Mouse (Mus musculus): ENCODE measurements around the gene Atp11c.

Atp11c gene

GRCm38 (mm10) chrX:60381711-60382110 lies 210.8 kb downstream of the Atp11c start:
- no peak for DNase-seq

GRCm38 (mm10) chrX:60380386-60380785 lies 212.1 kb downstream of the Atp11c start:
- DNase-seq: no peak

GRCm38 (mm10) chrX:60348741-60349140 lies 243.8 kb downstream of the Atp11c start:
- DNase-seq: no peak

DNA sequence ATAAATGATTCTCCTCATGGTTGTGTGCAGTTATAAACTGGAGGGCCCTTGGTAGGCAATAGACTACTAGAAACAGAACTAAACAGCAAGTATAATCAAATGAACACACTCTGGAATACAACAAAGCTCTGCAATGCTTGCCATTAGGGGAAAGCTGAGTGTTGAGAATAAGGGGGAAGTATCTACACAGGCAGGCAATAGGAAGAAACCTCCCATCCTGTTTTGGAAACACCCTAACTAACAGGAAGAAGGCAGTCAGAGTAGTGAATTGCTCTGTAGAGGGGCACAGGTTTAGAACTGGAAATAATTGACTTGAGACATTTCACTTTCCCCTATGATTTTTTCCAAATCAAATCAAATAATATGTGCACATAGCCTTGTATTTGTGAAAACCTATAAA lies 247.1 kb downstream of the Atp11c start:
- DNase-seq: no peak

- no peak for DNase-seq
Measured at GRCm38 (mm10) chrX:60344991-60345390, 247.5 kb downstream of the Atp11c start.

DNA sequence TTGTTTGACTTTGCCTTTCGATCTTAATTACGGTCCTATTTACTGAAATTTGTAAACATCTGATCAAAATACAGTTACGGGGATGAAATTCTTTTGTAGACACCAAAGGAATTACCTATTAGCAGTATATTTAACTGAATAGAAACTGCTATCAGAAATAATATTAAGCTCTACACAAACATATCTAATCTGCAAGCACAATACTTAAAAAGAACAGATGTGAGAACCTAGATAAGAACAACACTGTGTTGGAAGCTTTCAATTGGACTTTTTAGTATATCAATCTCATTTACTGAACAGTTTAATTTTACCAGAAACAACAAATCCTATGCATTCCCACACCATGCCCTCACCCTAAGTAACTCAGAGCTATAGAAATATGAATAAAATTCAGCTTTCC lies 262.8 kb downstream of the Atp11c start:
- no peak for DNase-seq

DNA sequence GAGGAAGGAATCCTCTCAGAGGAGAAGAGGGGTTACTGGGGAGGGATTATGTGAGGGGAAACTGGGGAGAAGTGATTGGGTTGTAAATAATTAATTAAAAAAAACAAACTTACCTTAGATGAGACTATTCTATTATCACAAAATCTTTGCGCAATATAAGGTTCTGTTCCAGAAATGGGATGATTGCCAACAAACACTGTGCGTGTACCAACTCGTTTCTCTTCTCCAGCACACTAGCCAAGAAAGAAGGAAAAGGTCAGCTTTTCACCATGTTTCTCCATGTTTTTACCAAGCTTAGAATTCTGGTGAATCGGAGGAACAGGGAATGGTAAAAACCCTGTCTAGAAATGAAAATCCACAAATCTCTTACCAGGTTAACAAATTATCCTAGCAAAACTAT lies 271.2 kb downstream of the Atp11c start:
- no peak for DNase-seq

GRCm38 (mm10) chrX:60317661-60318060 lies 274.8 kb downstream of the Atp11c start:
- no peak for DNase-seq

DNA sequence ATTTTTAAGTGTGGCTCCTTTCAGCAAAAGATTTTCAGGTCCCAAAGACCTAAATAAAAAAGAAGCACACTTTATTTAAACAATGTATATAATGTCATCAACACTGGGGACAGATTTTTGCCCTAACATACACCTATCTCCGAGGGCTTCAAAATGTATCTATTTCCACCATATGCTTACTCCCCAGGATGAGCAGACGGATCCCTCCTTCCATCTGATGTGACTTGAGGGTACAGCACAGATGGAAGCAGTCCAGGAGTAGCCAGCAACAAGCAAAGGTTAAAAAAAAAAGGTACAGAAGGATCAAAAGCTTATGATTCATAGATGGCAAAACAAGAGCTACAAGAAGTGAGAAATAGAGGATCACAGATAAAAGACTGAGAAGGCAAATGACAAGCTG lies 300.2 kb downstream of the Atp11c start:
- DNase-seq: no peak

- no peak for DNase-seq
Measured at GRCm38 (mm10) chrX:60255346-60255745, 337.2 kb downstream of the Atp11c start.

- DNase-seq: no peak
Measured at GRCm38 (mm10) chrX:60187726-60188125, 404.8 kb downstream of the Atp11c start.

GRCm38 (mm10) chrX:60182611-60183010 lies 409.9 kb downstream of the Atp11c start:
- no peak for DNase-seq

DNA sequence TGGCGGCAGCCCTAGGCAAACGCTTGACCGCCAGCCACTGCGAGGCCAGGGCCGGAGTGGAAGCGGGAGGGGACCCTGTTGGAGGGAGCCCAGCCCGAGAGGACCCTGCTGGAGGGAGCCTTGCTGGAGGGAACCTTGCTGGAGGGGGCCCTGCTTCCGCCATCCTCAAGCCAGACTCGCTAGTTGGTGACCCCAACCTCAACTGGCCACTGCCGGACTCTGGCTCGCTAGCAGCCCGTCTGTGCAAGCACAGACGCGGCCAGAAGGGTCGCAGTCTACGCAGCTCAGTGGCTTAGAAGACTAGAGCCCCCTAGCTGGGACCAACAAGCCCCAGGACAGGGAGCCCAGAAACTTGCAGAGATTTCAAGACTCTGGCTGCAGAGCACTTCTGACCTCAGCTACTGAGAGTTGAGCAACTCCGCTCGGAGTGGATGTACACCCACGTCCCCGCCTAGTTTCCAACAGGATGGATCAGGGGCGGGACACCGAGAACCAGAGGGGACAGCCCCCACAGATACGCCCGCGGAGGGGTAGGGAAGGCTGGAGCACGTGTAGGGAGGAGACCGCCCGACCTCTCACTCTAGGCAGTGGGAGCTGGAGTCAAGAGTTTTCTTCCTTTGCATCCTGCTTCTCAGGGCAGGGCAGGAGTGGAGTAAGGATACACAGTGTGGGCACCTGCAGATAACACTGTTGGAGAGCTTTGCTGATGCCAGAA lies 413.6 kb downstream of the Atp11c start, which contains the start of gene Mcf2:
Mcf2 (minus strand) TSS at position 346 of the 715 bp plus-strand sequence.
- no peak for DNase-seq

DNA sequence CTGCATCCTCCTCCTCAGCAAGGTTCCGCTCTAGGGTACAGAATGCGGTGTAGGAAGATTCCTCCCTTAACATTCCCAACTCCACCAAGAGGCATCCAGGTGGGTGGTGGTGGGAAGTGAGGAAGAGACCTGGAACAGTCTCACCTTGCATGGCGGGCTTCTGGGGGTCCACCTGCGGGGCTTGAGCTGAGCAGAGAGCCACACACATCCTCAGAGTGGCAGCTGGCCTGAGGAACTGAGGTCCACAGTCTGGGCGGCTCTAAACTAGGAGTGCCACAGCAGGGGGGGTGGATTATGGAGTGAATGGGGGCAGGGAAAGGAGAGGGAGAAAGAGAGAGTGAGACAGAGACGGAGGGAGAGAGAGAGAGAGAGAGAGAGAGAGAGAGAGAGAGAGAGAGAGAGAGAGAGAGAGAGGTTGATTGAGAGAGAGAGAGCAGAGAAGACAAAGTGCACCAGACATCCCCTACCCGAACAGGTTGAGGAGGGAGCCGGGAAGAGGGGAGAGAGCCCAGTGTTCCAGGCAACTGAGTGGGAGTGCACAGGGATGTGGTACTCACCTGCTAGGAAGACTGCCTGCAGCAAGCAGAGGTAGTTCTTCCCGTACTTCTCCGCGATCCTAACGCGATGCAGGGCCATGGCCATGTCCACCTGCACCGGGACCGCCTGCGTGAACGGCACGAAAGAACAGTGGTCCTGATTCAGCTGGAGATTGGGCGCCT lies 414.3 kb downstream of the Atp11c start:
- no peak for DNase-seq
